Mouse (Mus musculus) stomach, postnatal 0 days (tissue): ENCODE data around the gene Gal. TPM values are rescaled to one million over a fixed set of nuclear protein-coding genes. Genes with fewer than 3 reads are reported as not detected.

Experiments used
- ATAC-seq: fragments of 200-750 bp; cut with Nextera tagmentation; 2 replicates; pipeline ENCODE4 v1.8.0; 2017; ENCODE audit not compliant: low FRiP score, low TSS enrichment
- DNase-seq: peaks from one replicate; pipeline ENCODE4 v3.0.0-alpha.2; 2016; ENCODE audit warnings: low spot score
- H3K27ac ChIP-seq: fragments of 300-500 bp; sonication (generic); replicated peaks from 2 replicates; pipeline ENCODE4 v1.5.1; 2014; ENCODE audit warnings: mild to moderate bottlenecking, control low read depth
- H3K27me3 ChIP-seq: fragments of 300-500 bp; sonication (generic); 2 replicates; pipeline ENCODE4 v1.6.1; 2014; ENCODE audit warnings: low read length; ENCODE audit not compliant: control insufficient read depth, insufficient read depth
- H3K36me3 ChIP-seq: fragments of 300-500 bp; sonication (generic); 2 replicates; pipeline ENCODE4 v1.6.1; 2014; ENCODE audit warnings: low read length, mixed read lengths; ENCODE audit not compliant: control insufficient read depth, insufficient read depth
- H3K4me1 ChIP-seq: fragments of 300-500 bp; sonication (generic); replicated peaks from 2 replicates; pipeline ENCODE4 v1.6.1; 2014; ENCODE audit warnings: antibody characterized with exemption; ENCODE audit not compliant: control insufficient read depth, insufficient read depth
- H3K4me2 ChIP-seq: fragments of 300-500 bp; sonication (generic); replicated peaks from 2 replicates; pipeline ENCODE4 v1.6.1; 2014; ENCODE audit warnings: low read depth, mild to moderate bottlenecking, control low read depth, moderate library complexity
- H3K4me3 ChIP-seq: fragments of 300-500 bp; sonication (generic); 2 replicates; pipeline ENCODE4 v1.5.1; 2014; ENCODE audit warnings: low read depth, low read length, control low read depth
- H3K9ac ChIP-seq: fragments of 300-500 bp; sonication (generic); 2 replicates; pipeline ENCODE4 v1.6.1; 2014; ENCODE audit warnings: mild to moderate bottlenecking, low read length, control low read depth, mixed read lengths
- H3K9me3 ChIP-seq: fragments of 300-500 bp; sonication (generic); 2 replicates; pipeline ENCODE4 v1.6.1; 2016; ENCODE audit warnings: low read length; ENCODE audit not compliant: control insufficient read depth
- CTCF ChIP-seq: IDR thresholded peaks from 2 replicates; pipeline ENCODE4 v1.5.1; 2016; ENCODE audit warnings: antibody characterized with exemption, low read depth, mild to moderate bottlenecking, moderate library complexity
- EP300 ChIP-seq: optimal IDR thresholded peaks from 2 replicates; pipeline ENCODE3; 2016; ENCODE audit warnings: antibody characterized with exemption
- WGBS: fragments of 180-500 bp; shearing (Covaris S2); extraction: QIAGEN DNeasy Blood & Tissue Kit; methylation state at CpG from one replicate; pipeline ENCODE4 v1.1.7; 2014; 5-methylcytosine and 5-hydroxymethylcytosine counted together
- polyA plus RNA-seq: library from polyadenylated mRNA; unstranded; fragments of >200 nt; fragmentation: Nextera tagmentation; extraction: Ambion mirVana; gene quantifications from 2 replicates; pipeline ENCODE4 v1.2.1, GENCODE M21; 2015

Gene Gal
- polyA plus RNA-seq, 1 experiment from 2014 or later: 11.8 TPM

DNA sequence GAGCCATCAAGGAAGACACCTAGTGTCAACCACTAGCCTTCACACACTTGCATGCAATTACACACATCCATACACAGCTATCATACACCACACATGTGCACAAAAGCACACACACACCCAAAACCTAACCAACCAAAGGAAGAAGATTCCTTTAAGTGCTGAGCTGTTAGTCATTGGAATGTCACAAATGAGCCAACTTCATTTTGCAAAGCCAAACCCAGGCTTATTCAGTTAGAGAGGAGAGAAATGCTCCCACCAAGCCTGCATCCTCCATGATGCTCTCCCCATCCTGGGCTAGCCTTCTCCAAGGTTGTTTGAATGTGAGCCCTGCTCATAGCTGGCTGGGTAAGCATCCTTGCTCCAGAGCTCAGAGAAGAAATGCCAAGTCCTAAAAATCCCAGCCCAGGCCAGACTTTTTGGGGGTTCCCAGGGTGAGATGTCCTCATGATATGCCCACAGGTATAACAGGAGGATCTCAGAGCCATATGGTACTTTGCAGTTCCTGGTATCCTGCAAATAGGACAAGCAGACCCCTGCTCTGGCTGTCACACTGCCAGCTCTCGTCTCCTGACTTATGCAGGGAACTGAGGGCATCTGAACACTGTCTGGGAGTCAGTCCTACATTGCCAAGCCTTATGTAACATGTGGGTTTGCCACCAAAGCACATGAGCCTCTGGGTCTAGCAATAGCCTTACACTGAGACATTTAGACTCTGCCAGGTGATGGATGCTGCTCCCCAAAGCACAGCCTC is 8.6 kb downstream of the Gal start:
- no peaks in the 10 kb centered on the region for H3K36me3 ChIP-seq
- ATAC-seq (no peak), DNase-seq (no peak)
- no peaks in the 10 kb centered on the region for H3K27me3 ChIP-seq
- 47% methylated on average over 1 of the region's 1 CpGs for WGBS
- H3K4me1 ChIP-seq: no peaks in the 10 kb centered on the region
- H3K27ac ChIP-seq: no peak overlapping the region
- H3K9ac ChIP-seq: no peak overlapping the region
- H3K4me2 ChIP-seq: no peak overlapping the region
- H3K9me3 ChIP-seq: no peaks in the 10 kb centered on the region
- H3K4me3 ChIP-seq: no peak overlapping the region
- TF ChIP-seq CTCF (no peak), EP300 (no peak)

DNA sequence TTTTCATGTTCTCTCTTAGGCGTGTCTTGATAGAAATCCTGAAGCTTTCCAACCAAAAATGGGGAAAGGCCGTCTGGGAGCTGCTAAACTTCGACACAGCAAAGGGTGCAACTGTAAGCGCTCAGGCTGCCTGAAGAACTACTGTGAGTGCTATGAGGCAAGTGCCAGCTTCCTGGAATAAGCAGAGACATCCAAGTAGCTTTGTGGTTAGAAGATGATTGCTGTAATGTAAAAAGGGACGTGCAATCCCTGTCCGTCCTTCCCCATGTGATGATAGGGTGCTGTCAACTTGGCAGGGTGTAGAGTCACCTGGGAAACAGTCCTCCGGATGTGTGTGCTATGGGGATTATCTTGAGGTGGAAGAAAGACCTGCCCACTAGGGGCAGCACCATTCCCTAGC is 10.3 kb downstream of the Gal start:
- no peak overlapping the region for H3K27ac ChIP-seq
- H3K36me3 ChIP-seq: no peaks in the 10 kb centered on the region
- DNase-seq: no peak
- no peak for TF ChIP-seq EP300
- no peak for TF ChIP-seq CTCF
- H3K4me2 ChIP-seq: no peak overlapping the region
- H3K27me3 ChIP-seq: no peaks in the 10 kb centered on the region
- no peaks in the 10 kb centered on the region for H3K4me1 ChIP-seq
- H3K9me3 ChIP-seq: no peaks in the 10 kb centered on the region
- WGBS: 86% methylated on average over 7 of the region's 7 CpGs
- H3K4me3 ChIP-seq: no peak overlapping the region
- no peak for ATAC-seq
- no peak overlapping the region for H3K9ac ChIP-seq

DNA sequence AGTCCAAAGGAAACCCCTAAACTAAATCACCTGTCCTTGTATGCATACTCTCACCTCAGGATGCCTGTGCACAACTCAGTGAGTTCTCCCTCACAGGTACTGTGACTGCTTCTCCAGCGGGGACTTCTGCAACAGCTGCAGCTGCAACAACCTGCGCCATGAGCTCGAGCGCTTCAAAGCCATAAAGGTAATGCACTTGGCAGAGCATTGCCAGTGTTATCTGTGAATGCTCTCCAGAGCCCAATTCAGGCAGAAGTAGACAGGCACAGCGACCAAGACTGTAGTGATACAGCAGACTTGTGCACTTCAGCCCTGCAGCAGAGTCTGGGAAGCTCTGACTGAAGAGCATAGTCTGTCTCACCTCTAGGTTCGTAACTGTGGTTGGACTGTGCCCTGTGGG is 12.0 kb downstream of the Gal start:
- 80% methylated on average over 6 of the region's 6 CpGs for WGBS
- no peaks in the 10 kb centered on the region for H3K9me3 ChIP-seq

DNA sequence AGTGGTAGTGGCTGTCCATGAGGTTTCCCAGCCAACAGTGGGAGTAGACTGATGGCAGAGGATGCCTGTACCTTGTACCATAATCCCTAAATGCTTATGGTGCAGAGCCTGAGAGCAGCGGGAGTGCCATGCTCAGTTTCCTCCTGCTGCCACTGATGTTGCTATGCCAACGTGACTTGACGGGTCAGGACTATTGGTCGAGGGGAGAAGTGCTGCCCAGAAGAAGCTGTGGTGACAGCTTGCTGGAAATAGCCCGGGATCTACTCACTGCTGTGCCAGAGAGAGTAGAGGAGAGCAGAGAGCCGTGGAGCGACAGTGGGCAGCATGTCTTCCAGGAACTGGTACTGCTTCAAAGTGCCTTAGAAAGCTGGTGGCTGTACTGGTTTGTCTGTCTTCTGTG is 12.4 kb downstream of the Gal start:
- DNase-seq (no peak), ATAC-seq (no peak)
- Histone ChIP-seq H3K4me1 (no peaks in the 10 kb centered on the region), H3K4me2 (no peak overlapping the region), H3K4me3 (no peak overlapping the region), H3K27me3 (no peaks in the 10 kb centered on the region), H3K27ac (no peak overlapping the region), H3K9me3 (no peaks in the 10 kb centered on the region), H3K9ac (no peak overlapping the region), H3K36me3 (no peaks in the 10 kb centered on the region)
- TF ChIP-seq EP300: no peak
- TF ChIP-seq CTCF: no peak
- WGBS: 55% methylated on average over 7 of the region's 7 CpGs

More for the DNA sequence above, 12.0 kb downstream of the Gal start:
- Histone ChIP-seq H3K9ac (no peak overlapping the region), H3K4me1 (no peaks in the 10 kb centered on the region), H3K36me3 (no peaks in the 10 kb centered on the region), H3K27me3 (no peaks in the 10 kb centered on the region), H3K4me3 (no peak overlapping the region), H3K27ac (no peak overlapping the region), H3K4me2 (no peak overlapping the region)
- DNase-seq: no peak
- TF ChIP-seq EP300 (no peak), CTCF (no peak)
- no peak for ATAC-seq

DNA sequence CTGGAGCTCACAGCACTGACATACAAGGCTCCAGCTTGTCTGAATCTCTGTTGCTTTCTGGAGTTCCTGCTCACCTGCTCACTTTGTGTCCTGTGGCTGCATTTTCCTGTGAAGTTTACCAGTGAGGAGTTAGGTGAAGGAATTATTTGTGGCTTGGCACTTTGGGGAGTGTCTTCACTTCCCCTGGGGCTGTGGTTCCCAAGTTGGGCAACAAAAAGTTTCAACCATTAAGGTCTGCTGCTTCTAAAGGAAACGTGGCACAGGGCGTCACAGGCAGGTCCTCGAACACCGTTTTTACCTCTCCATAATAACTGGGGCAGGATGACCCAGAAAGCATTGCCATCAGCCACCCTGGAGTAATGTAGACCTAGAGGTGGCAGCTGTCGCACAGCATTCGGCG is 12.8 kb downstream of the Gal start:
- DNase-seq (no peak), ATAC-seq (no peak)
- Histone ChIP-seq H3K9ac (no peak overlapping the region), H3K27me3 (no peaks in the 10 kb centered on the region), H3K36me3 (no peaks in the 10 kb centered on the region), H3K27ac (no peak overlapping the region), H3K4me3 (no peak overlapping the region), H3K9me3 (no peaks in the 10 kb centered on the region), H3K4me2 (no peak overlapping the region), H3K4me1 (no peaks in the 10 kb centered on the region)
- TF ChIP-seq EP300: no peak
- no peak for TF ChIP-seq CTCF
- 91% methylated on average over 7 of the region's 7 CpGs for WGBS

DNA sequence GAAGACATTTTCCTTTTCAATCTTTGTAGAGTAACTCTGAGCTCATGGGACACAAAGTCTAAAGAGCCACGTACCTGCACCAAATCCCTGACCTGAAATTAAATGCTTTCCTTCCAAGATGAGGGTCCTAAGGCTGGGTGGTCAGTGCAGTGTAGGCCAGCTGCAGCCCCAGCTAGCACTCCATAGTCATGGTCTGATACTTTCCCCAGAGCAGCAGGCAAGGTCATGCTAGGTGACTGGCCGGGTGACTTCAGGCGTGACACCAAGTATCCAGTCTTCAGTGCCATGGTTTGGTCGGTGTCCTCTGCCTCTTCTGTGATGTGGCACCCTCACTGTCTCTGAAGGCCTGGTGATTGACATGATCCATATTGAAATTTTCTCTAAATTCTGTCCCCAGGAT is 14.3 kb downstream of the Gal start:
- Histone ChIP-seq H3K9me3 (no peaks in the 10 kb centered on the region), H3K27me3 (no peaks in the 10 kb centered on the region), H3K9ac (no peak overlapping the region), H3K4me1 (no peaks in the 10 kb centered on the region), H3K4me2 (no peak overlapping the region), H3K4me3 (no peak overlapping the region), H3K36me3 (no peaks in the 10 kb centered on the region), H3K27ac (no peak overlapping the region)
- WGBS: 84% methylated on average over 4 of the region's 4 CpGs
- ATAC-seq (no peak), DNase-seq (no peak)
- TF ChIP-seq EP300 (no peak), CTCF (no peak)
